18 mouse cellular contexts compared by ENCODE assay signal in the genomic region with DNA sequence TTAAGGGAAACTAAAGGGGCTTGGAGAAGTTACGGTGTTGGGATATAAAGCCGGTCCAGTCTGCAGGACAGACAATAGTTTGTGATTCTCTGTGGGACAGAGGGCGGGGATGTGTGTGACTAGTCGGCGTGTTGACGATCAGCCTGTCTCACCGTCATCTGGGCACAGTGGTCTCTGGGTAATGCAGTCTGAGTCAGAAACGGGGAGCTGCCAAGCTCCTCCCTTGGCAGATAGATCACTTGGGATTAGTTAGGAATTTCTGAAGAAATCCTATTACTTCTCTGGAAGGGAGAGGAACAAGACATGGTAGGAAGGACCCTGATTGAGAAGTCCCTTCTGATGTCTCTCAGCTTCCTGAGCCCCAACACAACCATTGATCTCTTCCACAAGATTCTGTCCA. TPM values are rescaled to one million over a fixed set of nuclear protein-coding genes. Genes with fewer than 3 reads are reported as not detected.
"Had no signal": no experiment of that assay in that cellular context is flagged by ENCODE, and none has a peak within 500 bp of the region (broad histone marks: within the 10 kb centered on the region; RNA-seq: fewer than 3 reads in every experiment).

No protein-coding gene starts in this region.

- H3K36me3 ChIP-seq: liver, embryonic 13.5 days; midbrain, embryonic 13.5 days; neural tube, embryonic 12.5 days; neural tube, embryonic 15.5 days; stomach, embryonic 15.5 days had no signal

- H3K9me3 ChIP-seq: midbrain, embryonic 13.5 days; neural tube, embryonic 12.5 days; neural tube, embryonic 15.5 days; stomach, embryonic 15.5 days had no signal

- ATAC-seq: midbrain, embryonic 13.5 days had no signal

- DNase-seq: kidney, adult 2 months; kidney, postnatal 25 days; layer of hippocampus, adult 9-11 months; liver, embryonic 13.5 days; lung, adult 2 months; right cerebral cortex, adult 18-20 months; right cerebral cortex, postnatal 14 days; right cerebral cortex, postnatal 4 days; spleen, adult 18-20 months; thymus, postnatal 25 days had no signal

- H3K4me2 ChIP-seq: liver, embryonic 13.5 days; midbrain, embryonic 13.5 days; neural tube, embryonic 12.5 days; neural tube, embryonic 15.5 days; stomach, embryonic 15.5 days had no signal

- H3K27me3 ChIP-seq: stomach, embryonic 15.5 days had no signal

- H3K9ac ChIP-seq: liver, embryonic 13.5 days; midbrain, embryonic 13.5 days; neural tube, embryonic 12.5 days; neural tube, embryonic 15.5 days; stomach, embryonic 15.5 days had no signal

- H3K27ac ChIP-seq: kidney, postnatal 0 days; layer of hippocampus, adult 2 months; liver, embryonic 13.5 days; macrophage; midbrain, embryonic 13.5 days; neural tube, embryonic 12.5 days; neural tube, embryonic 15.5 days; stomach, embryonic 15.5 days had no signal

- H3K4me3 ChIP-seq: layer of hippocampus, adult 2 months; liver, embryonic 13.5 days; midbrain, embryonic 13.5 days; neural tube, embryonic 12.5 days; neural tube, embryonic 15.5 days; stomach, embryonic 15.5 days had no signal

RNA-seq across cellular contexts. Expression of a gene that starts 4.9 kb away (rescaled TPM):
- total RNA-seq: liver, adult 2 months had no signal
